Mouse (Mus musculus) ovary, adult 10 weeks (tissue): ENCODE measurements around the gene Ampd1. TPM values are rescaled to one million over a fixed set of nuclear protein-coding genes. Genes with fewer than 3 reads are reported as not detected.

Experiments
- polyA plus RNA-seq: library from polyadenylated mRNA; stranded (reverse); fragments of 350-450 nt; fragmentation: Illumina TruSeq; extraction: RNeasy Lipid Tissue Mini Kit (QIAGEN cat#74804); gene quantifications from one replicate; pipeline ENCODE4 v1.2.3, GENCODE M21; 2014

Ampd1 gene
- not detected for polyA plus RNA-seq

GRCm38 (mm10) chr3:103073771-103074170, at the start of gene Ampd1:
TSS of gene Ampd1 (plus strand) at chr3:103074014.

DNA sequence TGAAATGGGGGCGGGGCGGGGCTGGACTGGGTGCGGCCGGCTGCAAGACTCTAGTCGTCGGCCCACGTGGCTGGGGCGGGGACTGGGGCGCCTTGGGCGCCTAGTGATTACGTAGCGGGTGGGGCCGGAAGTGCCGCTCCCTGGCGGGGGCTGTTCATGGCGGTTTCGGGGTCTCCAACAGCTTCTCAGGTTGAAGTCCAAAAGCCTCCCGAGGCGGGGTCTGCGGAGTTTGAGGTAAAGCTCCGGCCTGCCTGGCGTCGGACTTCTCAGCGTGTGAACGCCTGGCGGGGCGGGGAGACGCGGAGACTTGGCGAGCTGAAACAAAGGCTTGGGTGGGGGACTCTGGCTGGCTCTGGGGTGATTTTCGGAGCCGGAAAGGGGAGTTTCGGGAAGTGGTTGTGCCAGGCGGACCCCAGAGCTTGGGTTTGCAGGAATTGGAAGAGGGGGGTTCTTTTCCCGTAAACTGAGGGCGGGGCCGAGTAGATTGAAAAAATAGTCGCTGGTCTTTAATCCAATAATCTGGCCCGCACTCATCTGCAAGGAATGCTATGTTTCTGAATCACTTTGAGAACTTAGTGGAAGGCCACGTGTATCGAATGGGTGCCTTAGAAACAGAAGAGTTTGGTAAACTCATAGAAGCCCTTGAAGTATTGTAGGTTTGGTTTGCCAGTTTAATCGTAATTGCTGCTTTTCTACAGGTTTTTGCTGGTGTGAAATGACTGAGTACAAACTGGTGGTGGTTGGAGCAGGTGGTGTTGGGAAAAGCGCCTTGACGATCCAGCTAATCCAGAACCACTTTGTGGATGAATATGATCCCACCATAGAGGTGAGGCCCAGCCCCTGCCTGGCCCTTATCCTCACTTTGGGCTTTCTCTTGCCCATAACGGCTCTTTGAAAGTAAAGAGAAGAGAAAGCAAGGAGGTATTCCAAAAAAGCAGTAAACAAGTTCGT, 15.3 kb upstream of the Ampd1 start, which contains the start of gene Nras:
Gene Nras (plus strand): TSS at position 79 of the 951 bp plus-strand sequence.

DNA sequence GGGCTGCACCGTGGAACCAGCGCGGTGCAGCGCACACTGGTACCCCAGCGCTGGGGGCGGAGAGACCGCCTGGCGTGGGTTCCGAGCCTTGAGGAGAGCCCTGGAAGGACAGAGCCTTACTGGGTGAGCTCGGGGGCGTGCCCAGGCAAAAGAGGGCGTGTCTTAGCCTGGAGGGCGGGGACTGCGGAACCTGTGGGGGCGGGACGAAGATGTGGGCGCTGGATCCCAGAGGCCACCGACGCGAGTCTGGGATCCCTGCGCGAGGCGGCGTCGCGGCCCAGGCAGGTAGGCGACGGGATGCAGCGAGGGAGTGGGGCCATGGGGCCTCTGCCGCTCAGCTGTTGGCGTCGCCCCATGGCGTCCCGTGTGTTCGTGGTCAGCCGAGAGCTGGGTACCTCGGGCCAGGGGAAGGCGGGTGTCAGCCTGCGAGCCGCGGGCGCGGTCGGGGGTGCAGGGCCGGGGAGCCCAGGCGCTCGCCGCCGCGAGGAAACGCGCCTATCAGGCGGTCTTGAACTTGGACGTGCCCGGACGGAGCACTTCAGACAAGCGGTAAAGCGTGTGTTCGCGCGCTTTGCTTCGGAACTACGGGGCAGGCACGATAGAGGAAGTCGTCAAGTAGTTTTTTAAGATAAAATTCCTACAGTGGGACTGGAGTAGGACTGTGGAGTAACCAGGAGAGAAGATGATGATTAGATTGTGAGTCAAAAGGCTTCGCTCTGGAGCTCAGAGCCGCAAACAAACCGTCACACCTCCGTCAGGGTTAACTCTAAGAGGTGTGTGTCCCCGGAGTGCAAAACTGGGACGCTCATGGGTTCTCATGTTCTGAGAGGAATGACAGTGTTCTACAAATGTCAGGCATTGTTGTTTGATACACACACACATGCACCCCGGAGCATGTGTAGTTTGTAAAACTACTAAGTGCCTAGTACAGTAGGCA, 28.9 kb downstream of the Ampd1 start, which contains the start of gene Dennd2c:
Gene Dennd2c (plus strand): TSS at position 151 of the 937 bp plus-strand sequence.

Other genes starting within 250 kb of the Ampd1 start
- 3.0 TPM for gene Sycp1, start 137.9 kb upstream of the Ampd1 start, polyA plus RNA-seq
- gene Nr1h5, start 109.9 kb upstream of the Ampd1 start, polyA plus RNA-seq: not detected
- 66.5 TPM for gene Sike1, start 78.3 kb upstream of the Ampd1 start, polyA plus RNA-seq
- 826 TPM for gene Csde1, start 53.6 kb upstream of the Ampd1 start, polyA plus RNA-seq
- gene Nras, start 15.7 kb upstream of the Ampd1 start, polyA plus RNA-seq: 78.1 TPM
- gene Dennd2c, start 28.6 kb downstream of the Ampd1 start, polyA plus RNA-seq: 7.1 TPM
- gene Bcas2, start 97.6 kb downstream of the Ampd1 start, polyA plus RNA-seq: 119 TPM
- 148 TPM for gene Trim33, start 205.3 kb downstream of the Ampd1 start, polyA plus RNA-seq